Mouse (Mus musculus) neural tube, embryonic 13.5 days (tissue): ENCODE results near the gene Cebpz. TPM values are rescaled to one million over a fixed set of nuclear protein-coding genes. Genes with fewer than 3 reads are reported as not detected.

Source experiments
- ATAC-seq: fragments of 200-750 bp; cut with Nextera tagmentation; 2 replicates; pipeline ENCODE4 v1.8.0; 2017; ENCODE audit warnings: low read depth, mild to moderate bottlenecking, moderate TSS enrichment, moderate library complexity
- H3K27ac ChIP-seq: fragments of 300-500 bp; sonication (generic); replicated peaks from 2 replicates; pipeline ENCODE4 v1.5.1; 2015; ENCODE audit warnings: moderate library complexity, mild to moderate bottlenecking, inconsistent platforms
- H3K27me3 ChIP-seq: fragments of 300-500 bp; sonication (generic); 2 replicates; pipeline ENCODE4 v1.6.1; 2015; ENCODE audit warnings: mild to moderate bottlenecking, inconsistent platforms
- H3K36me3 ChIP-seq: fragments of 300-500 bp; sonication (generic); 2 replicates; pipeline ENCODE4 v1.6.1; 2015; ENCODE audit warnings: mild to moderate bottlenecking, inconsistent platforms
- H3K4me1 ChIP-seq: fragments of 300-500 bp; sonication (generic); replicated peaks from 2 replicates; pipeline ENCODE4 v1.6.1; 2015; ENCODE audit warnings: inconsistent platforms
- H3K4me2 ChIP-seq: fragments of 300-500 bp; sonication (generic); 2 replicates; pipeline ENCODE4 v1.6.1; 2015; ENCODE audit warnings: inconsistent platforms, mild to moderate bottlenecking, moderate library complexity
- H3K4me3 ChIP-seq: fragments of 300-500 bp; sonication (generic); 2 replicates; pipeline ENCODE4 v1.5.1; 2015; ENCODE audit warnings: mild to moderate bottlenecking, inconsistent platforms
- H3K9ac ChIP-seq: fragments of 300-500 bp; sonication (generic); 2 replicates; pipeline ENCODE4 v1.6.1; 2015; ENCODE audit warnings: moderate library complexity, mild to moderate bottlenecking, inconsistent platforms
- H3K9me3 ChIP-seq: fragments of 300-500 bp; sonication (generic); 2 replicates; pipeline ENCODE4 v1.6.1; 2016; ENCODE audit warnings: inconsistent platforms
- WGBS: fragments of 180-500 bp; shearing (Covaris S2); methylation state at CpG from one replicate; pipeline ENCODE4 v1.1.7; 2015; 5-methylcytosine and 5-hydroxymethylcytosine counted together
- polyA plus RNA-seq: library from polyadenylated mRNA; unstranded; fragments of >200 nt; fragmentation: Nextera tagmentation; extraction: Ambion mirVana; gene quantifications from 2 replicates; pipeline ENCODE4 v1.2.1, GENCODE M21; 2015

Cebpz gene
- polyA plus RNA-seq = 52.0 and 55.8 TPM in 2 replicates

GRCm38 (mm10) chr17:78936466-78937228 is at the start of gene Cebpz, which contains the start of gene Ndufaf7:
Gene Cebpz (minus strand): TSS chr17:78937066.
Gene Ndufaf7 (plus strand): TSS chr17:78937136.
- peak; percentile 100 for ATAC-seq
- peaks cover 26% of the 10 kb centered on the region for H3K4me1 ChIP-seq
- H3K27ac ChIP-seq = peak within 1 kb of the TSS; percentile 72
- H3K36me3 ChIP-seq = peaks cover 50% of the 10 kb centered on the region
- no peaks in the 10 kb centered on the region for H3K27me3 ChIP-seq
- peak within 1 kb of the TSS; percentile 74 for H3K4me2 ChIP-seq
- H3K9me3 ChIP-seq = no peaks in the 10 kb centered on the region
- H3K4me3 ChIP-seq = peak within 1 kb of the TSS; percentile 77
- H3K9ac ChIP-seq = peak within 1 kb of the TSS; percentile 77
- under 1% methylated on average over 45 of the region's 45 CpGs for WGBS

GRCm38 (mm10) chr17:78983736-78984135 is 46.9 kb upstream of the Cebpz start:
- 89% methylated on average over 3 of the region's 3 CpGs for WGBS
- no peak for ATAC-seq
- Histone ChIP-seq H3K36me3 (peaks cover 11% of the 10 kb centered on the region; the same call in 1 of the 2 replicates), H3K27ac (no peak overlapping the region), H3K4me2 (no peak overlapping the region), H3K9me3 (no peaks in the 10 kb centered on the region), H3K4me1 (0 out of 2 replicates have a peak, but pooled peaks cover 3% of the 10 kb centered on the region), H3K27me3 (no peaks in the 10 kb centered on the region), H3K4me3 (no peak overlapping the region), H3K9ac (no peak overlapping the region)

GRCm38 (mm10) chr17:78983166-78983565 is 46.3 kb upstream of the Cebpz start:
- no peaks in the 10 kb centered on the region for H3K27me3 ChIP-seq
- H3K27ac ChIP-seq = no peak overlapping the region
- peaks cover 11% of the 10 kb centered on the region; the same call in 1 of the 2 replicates for H3K36me3 ChIP-seq
- 0 out of 2 replicates have a peak, but pooled peaks cover 3% of the 10 kb centered on the region for H3K4me1 ChIP-seq
- no peak for ATAC-seq
- no peaks in the 10 kb centered on the region for H3K9me3 ChIP-seq
- no peak overlapping the region for H3K9ac ChIP-seq
- no peak overlapping the region for H3K4me2 ChIP-seq
- WGBS = 95% methylated on average over 8 of the region's 8 CpGs
- no peak overlapping the region for H3K4me3 ChIP-seq

GRCm38 (mm10) chr17:78968500-78968899 is 31.6 kb upstream of the Cebpz start:
- no peak for ATAC-seq
- no peak overlapping the region for H3K9ac ChIP-seq
- H3K27ac ChIP-seq = no peak overlapping the region
- H3K4me1 ChIP-seq = no peaks in the 10 kb centered on the region
- H3K9me3 ChIP-seq = no peaks in the 10 kb centered on the region
- 89% methylated on average over 3 of the region's 3 CpGs for WGBS
- H3K4me2 ChIP-seq = no peak overlapping the region
- no peak overlapping the region for H3K4me3 ChIP-seq
- peaks cover 13% of the 10 kb centered on the region; the same call in 1 of the 2 replicates for H3K36me3 ChIP-seq
- no peaks in the 10 kb centered on the region for H3K27me3 ChIP-seq

GRCm38 (mm10) chr17:78966092-78966883 is 29.4 kb upstream of the Cebpz start:
- H3K27ac ChIP-seq = no peak overlapping the region
- H3K36me3 ChIP-seq = peaks cover 22% of the 10 kb centered on the region
- no peak overlapping the region for H3K4me3 ChIP-seq
- H3K4me2 ChIP-seq = no peak overlapping the region
- H3K4me1 ChIP-seq = no peaks in the 10 kb centered on the region
- no peaks in the 10 kb centered on the region for H3K9me3 ChIP-seq
- no peak overlapping the region for H3K9ac ChIP-seq
- ATAC-seq = no peak
- H3K27me3 ChIP-seq = no peaks in the 10 kb centered on the region
- 96% methylated on average over 11 of the region's 11 CpGs for WGBS

GRCm38 (mm10) chr17:78964387-78964786 is 27.5 kb upstream of the Cebpz start:
- WGBS = 87% methylated on average over 1 of the region's 1 CpGs
- H3K27ac ChIP-seq = no peak overlapping the region
- ATAC-seq = no peak

GRCm38 (mm10) chr17:78959473-78959872 is 22.6 kb upstream of the Cebpz start:
- 84% methylated on average over 6 of the region's 6 CpGs for WGBS
- Histone ChIP-seq H3K27me3 (no peaks in the 10 kb centered on the region), H3K27ac (no peak overlapping the region), H3K9ac (no peak overlapping the region), H3K4me3 (no peak overlapping the region), H3K4me1 (no peaks in the 10 kb centered on the region), H3K36me3 (peaks cover 58% of the 10 kb centered on the region), H3K9me3 (no peaks in the 10 kb centered on the region), H3K4me2 (no peak overlapping the region)
- no peak for ATAC-seq

More at GRCm38 (mm10) chr17:78964387-78964786, 27.5 kb upstream of the Cebpz start:
- H3K4me2 ChIP-seq = no peak overlapping the region
- no peaks in the 10 kb centered on the region for H3K4me1 ChIP-seq
- no peaks in the 10 kb centered on the region for H3K9me3 ChIP-seq
- H3K9ac ChIP-seq = no peak overlapping the region
- H3K36me3 ChIP-seq = peaks cover 30% of the 10 kb centered on the region
- no peak overlapping the region for H3K4me3 ChIP-seq
- H3K27me3 ChIP-seq = no peaks in the 10 kb centered on the region

- H3K4me1 ChIP-seq = no peaks in the 10 kb centered on the region
- H3K4me3 ChIP-seq = no peak overlapping the region
- H3K27ac ChIP-seq = no peak overlapping the region
- no peaks in the 10 kb centered on the region for H3K27me3 ChIP-seq
- H3K36me3 ChIP-seq = peaks cover 78% of the 10 kb centered on the region
- H3K9me3 ChIP-seq = no peaks in the 10 kb centered on the region
- WGBS = 92% methylated on average over 8 of the region's 8 CpGs
- no peak overlapping the region for H3K9ac ChIP-seq
- no peak for ATAC-seq
- no peak overlapping the region for H3K4me2 ChIP-seq
Observed at GRCm38 (mm10) chr17:78953240-78953639, 16.4 kb upstream of the Cebpz start.

- H3K36me3 ChIP-seq = peaks cover 84% of the 10 kb centered on the region
- WGBS = 92% methylated on average over 5 of the region's 5 CpGs
Observed at GRCm38 (mm10) chr17:78952070-78952469, 15.2 kb upstream of the Cebpz start.

GRCm38 (mm10) chr17:78951225-78951624 is 14.4 kb upstream of the Cebpz start:
- Histone ChIP-seq H3K4me1 (no peaks in the 10 kb centered on the region), H3K4me2 (no peak overlapping the region), H3K27ac (no peak overlapping the region), H3K4me3 (no peak overlapping the region), H3K9me3 (no peaks in the 10 kb centered on the region), H3K9ac (no peak overlapping the region), H3K36me3 (peaks cover 88% of the 10 kb centered on the region), H3K27me3 (no peaks in the 10 kb centered on the region)
- WGBS = 94% methylated on average over 5 of the region's 5 CpGs
- ATAC-seq = no peak

More at GRCm38 (mm10) chr17:78952070-78952469, 15.2 kb upstream of the Cebpz start:
- Histone ChIP-seq H3K4me2 (no peak overlapping the region), H3K9me3 (no peaks in the 10 kb centered on the region), H3K4me3 (no peak overlapping the region), H3K27me3 (no peaks in the 10 kb centered on the region), H3K9ac (no peak overlapping the region), H3K4me1 (no peaks in the 10 kb centered on the region), H3K27ac (no peak overlapping the region)
- ATAC-seq = no peak

- H3K36me3 ChIP-seq = peaks cover 62% of the 10 kb centered on the region
- no peak overlapping the region for H3K4me3 ChIP-seq
- no peak for ATAC-seq
- H3K27ac ChIP-seq = no peak overlapping the region
- no peak overlapping the region for H3K4me2 ChIP-seq
- peaks cover 6% of the 10 kb centered on the region for H3K4me1 ChIP-seq
- H3K27me3 ChIP-seq = no peaks in the 10 kb centered on the region
- H3K9me3 ChIP-seq = no peaks in the 10 kb centered on the region
- WGBS = 67% methylated on average over 11 of the region's 11 CpGs
- no peak overlapping the region for H3K9ac ChIP-seq
Observed at GRCm38 (mm10) chr17:78942579-78942978, 5.7 kb upstream of the Cebpz start.

- Histone ChIP-seq H3K9ac (no peak overlapping the region), H3K27ac (no peak overlapping the region), H3K27me3 (no peaks in the 10 kb centered on the region), H3K4me1 (peaks cover 15% of the 10 kb centered on the region), H3K36me3 (peaks cover 52% of the 10 kb centered on the region), H3K9me3 (no peaks in the 10 kb centered on the region), H3K4me2 (no peak overlapping the region), H3K4me3 (no peak overlapping the region)
- no peak for ATAC-seq
- 95% methylated on average over 4 of the region's 4 CpGs for WGBS
Observed at GRCm38 (mm10) chr17:78938927-78939326, 2.1 kb upstream of the Cebpz start.
